Mouse (Mus musculus): ENCODE results near the gene Slc25a51.

- no peak for TF ChIP-seq CTCF (conservative IDR thresholded peaks at IDR 0.05; ENCODE audit: insufficient read depth, insufficient read length, low read depth, low read length)
- TF ChIP-seq POLR2A (IDR thresholded peaks at IDR 0.05; ENCODE audit: low read depth, low read length) = no peak
Observed at GRCm38 (mm10) chr4:45431806-45432205, 23.2 kb upstream of the Slc25a51 start.
